Mouse (Mus musculus) testis, adult 2 months (tissue): ENCODE data around the gene Snap23. TPM values are rescaled to one million over a fixed set of nuclear protein-coding genes. Genes with fewer than 3 reads are reported as not detected.
A peak's percentile ranks its signal among the peaks of the same experiment; 100 is the strongest.

Source experiments
- H3K27ac ChIP-seq: fragments of 200-500 bp; 2 replicates; pipeline ENCODE4 v1.5.1; 2012; ENCODE audit warnings: low read depth, low read length; ENCODE audit not compliant: control insufficient read depth, insufficient read depth
- H3K27me3 ChIP-seq: fragments of 200-500 bp; 2 replicates; pipeline ENCODE4 v1.6.1; 2012; ENCODE audit warnings: mild to moderate bottlenecking, low read length, moderate library complexity; ENCODE audit not compliant: control insufficient read depth, insufficient read depth
- H3K36me3 ChIP-seq: fragments of 200-500 bp; 2 replicates; pipeline ENCODE4 v1.6.1; 2012; ENCODE audit warnings: mild to moderate bottlenecking, low read length; ENCODE audit not compliant: control insufficient read depth, insufficient read depth
- H3K4me1 ChIP-seq: fragments of 200-500 bp; 2 replicates; pipeline ENCODE4 v1.6.1; 2012; ENCODE audit warnings: low read length; ENCODE audit not compliant: control insufficient read depth, insufficient read depth
- H3K4me3 ChIP-seq: fragments of 200-500 bp; 2 replicates; pipeline ENCODE4 v1.5.1; 2012; ENCODE audit warnings: low read depth, mild to moderate bottlenecking, low read length, moderate library complexity, mixed read lengths; ENCODE audit not compliant: control insufficient read depth
- CTCF ChIP-seq: fragments of 200-500 bp; IDR thresholded peaks from 2 replicates; pipeline ENCODE4 v1.5.1; 2012; ENCODE audit warnings: low read depth, mild to moderate bottlenecking, inconsistent platforms, low read length, moderate library complexity; ENCODE audit not compliant: control insufficient read depth, insufficient read depth, insufficient replicate concordance
- POLR2A ChIP-seq: fragments of 200-500 bp; IDR thresholded peaks from 2 replicates; pipeline ENCODE4 v1.6.1; 2012; ENCODE audit warnings: low read depth, mild to moderate bottlenecking, inconsistent platforms, low read length, moderate library complexity; ENCODE audit not compliant: control insufficient read depth
- polyA plus RNA-seq: library from polyadenylated mRNA; depleted of rRNA; stranded (reverse); fragments of >200 nt; gene quantifications from 2 replicates; pipeline ENCODE4 v1.2.3, GENCODE M21; 2012

Snap23 gene
- polyA plus RNA-seq, 1 experiment: 14.7 TPM

GRCm38 (mm10) chr2:120589759-120590158 is 22.3 kb downstream of the Snap23 start:
- no peak overlapping the region for H3K4me3 ChIP-seq
- peaks cover 2% of the 10 kb centered on the region for H3K36me3 ChIP-seq
- H3K4me1 ChIP-seq: no peaks in the 10 kb centered on the region
- H3K27me3 ChIP-seq: no peaks in the 10 kb centered on the region
- TF ChIP-seq CTCF: no peak
- no peak overlapping the region for H3K27ac ChIP-seq

GRCm38 (mm10) chr2:120592227-120592626 is 24.8 kb downstream of the Snap23 start:
- H3K27me3 ChIP-seq: no peaks in the 10 kb centered on the region
- H3K27ac ChIP-seq: no peak overlapping the region
- peaks cover 2% of the 10 kb centered on the region; the same call in 1 of the 2 replicates for H3K36me3 ChIP-seq
- H3K4me3 ChIP-seq: no peak overlapping the region
- no peaks in the 10 kb centered on the region for H3K4me1 ChIP-seq
- no peak for TF ChIP-seq CTCF
- no peak for TF ChIP-seq POLR2A

GRCm38 (mm10) chr2:120597734-120598133 is 30.3 kb downstream of the Snap23 start:
- TF ChIP-seq CTCF (no peak), POLR2A (no peak)
- no peak overlapping the region for H3K27ac ChIP-seq
- H3K4me1 ChIP-seq: no peaks in the 10 kb centered on the region
- peaks cover under 1% of the 10 kb centered on the region; the same call in 1 of the 2 replicates for H3K36me3 ChIP-seq
- no peaks in the 10 kb centered on the region for H3K27me3 ChIP-seq
- no peak overlapping the region for H3K4me3 ChIP-seq

- Histone ChIP-seq H3K27me3 (no peaks in the 10 kb centered on the region), H3K36me3 (no peaks in the 10 kb centered on the region), H3K4me3 (no peak overlapping the region), H3K27ac (no peak overlapping the region), H3K4me1 (no peaks in the 10 kb centered on the region)
- no peak for TF ChIP-seq POLR2A
- TF ChIP-seq CTCF: no peak
These were observed 32.0 kb downstream of the Snap23 start for GRCm38 (mm10) chr2:120599506-120599905.

- H3K27ac ChIP-seq: no peak overlapping the region
- peaks cover 3% of the 10 kb centered on the region for H3K4me1 ChIP-seq
- no peak overlapping the region for H3K4me3 ChIP-seq
- H3K36me3 ChIP-seq: no peaks in the 10 kb centered on the region
- TF ChIP-seq POLR2A (no peak), CTCF (no peak)
- no peaks in the 10 kb centered on the region for H3K27me3 ChIP-seq
These were observed 38.7 kb downstream of the Snap23 start for GRCm38 (mm10) chr2:120606021-120606690.

GRCm38 (mm10) chr2:120608830-120609723 is 41.6 kb downstream of the Snap23 start, which contains the start of the genes Haus2 and Lrrc57:
TSS of gene Haus2 (plus strand) at chr2:120609383.
TSS of gene Lrrc57 (minus strand) at chr2:120609520.
- Histone ChIP-seq H3K36me3 (no peaks in the 10 kb centered on the region), H3K4me3 (peak within 1 kb of the TSS; percentile 99), H3K4me1 (peaks cover 3% of the 10 kb centered on the region), H3K27me3 (no peaks in the 10 kb centered on the region), H3K27ac (peak within 1 kb of the TSS; percentile 94)
- TF ChIP-seq CTCF: no peak
- peak; percentile 72 for TF ChIP-seq POLR2A

- H3K27me3 ChIP-seq: no peaks in the 10 kb centered on the region
- no peaks in the 10 kb centered on the region; the same call in none of the 2 replicates for H3K36me3 ChIP-seq
- no peak for TF ChIP-seq POLR2A
- TF ChIP-seq CTCF: no peak
- H3K4me1 ChIP-seq: no peaks in the 10 kb centered on the region
- no peak overlapping the region for H3K27ac ChIP-seq
- no peak overlapping the region for H3K4me3 ChIP-seq
These were observed 49.0 kb downstream of the Snap23 start for GRCm38 (mm10) chr2:120616279-120617163.
